Mouse (Mus musculus): Measurements from ENCODE around the gene Syap1. TPM values are rescaled to one million over a fixed set of nuclear protein-coding genes. Genes with fewer than 3 reads are reported as not detected.
"Not testable (repeated sequence)": the region's sequence is repeated elsewhere in the genome, so short reads cannot be mapped to it uniquely, and the experiment has no call there.

Gene Syap1
- polyA plus RNA-seq, 1 experiment from 2014 or later, result 31.4 TPM

- H3K9me3 ChIP-seq (ENCODE audit: control insufficient read depth, low read length), result no peaks in the 10 kb centered on the region
- no peaks in the 10 kb centered on the region for H3K27me3 ChIP-seq (replicated peaks; ENCODE audit: control insufficient read depth, insufficient read depth, low read length)
Observed at GRCm38 (mm10) chrX:162831542-162831941, 56.7 kb downstream of the Syap1 start.

GRCm38 (mm10) chrX:162831036-162831435 is 57.2 kb downstream of the Syap1 start:
- H3K9me3 ChIP-seq (ENCODE audit: control insufficient read depth, low read length), result no peaks in the 10 kb centered on the region
- H3K27me3 ChIP-seq (replicated peaks; ENCODE audit: control insufficient read depth, insufficient read depth, low read length), result no peaks in the 10 kb centered on the region
- H3K4me3 ChIP-seq (ENCODE audit: low read length), result no peak overlapping the region
- no peaks in the 10 kb centered on the region for H3K4me1 ChIP-seq (ENCODE audit: control insufficient read depth, insufficient read depth, low read depth, low read length)
- no peak for ATAC-seq
- H3K9ac ChIP-seq (ENCODE audit: low read depth, low read length), result no peak overlapping the region
- H3K27ac ChIP-seq (ENCODE audit: low read depth, low read length), result no peak overlapping the region
- no peaks in the 10 kb centered on the region for H3K36me3 ChIP-seq (ENCODE audit: control insufficient read depth, insufficient read depth, low read length)
- 5% methylated on average over 1 of the region's 1 CpGs for WGBS
- no peak overlapping the region for H3K4me2 ChIP-seq (ENCODE audit: low read length)

More at GRCm38 (mm10) chrX:162831542-162831941, 56.7 kb downstream of the Syap1 start:
- Histone ChIP-seq H3K4me1 (ENCODE audit: control insufficient read depth, insufficient read depth, low read depth, low read length) (no peaks in the 10 kb centered on the region), H3K4me2 (ENCODE audit: low read length) (no peak overlapping the region), H3K9ac (ENCODE audit: low read depth, low read length) (no peak overlapping the region), H3K36me3 (ENCODE audit: control insufficient read depth, insufficient read depth, low read length) (no peaks in the 10 kb centered on the region), H3K4me3 (ENCODE audit: low read length) (no peak overlapping the region), H3K27ac (ENCODE audit: low read depth, low read length) (no peak overlapping the region)
- no peak for ATAC-seq
- WGBS, result 69% methylated on average over 1 of the region's 1 CpGs

GRCm38 (mm10) chrX:162830313-162830712 is 57.9 kb downstream of the Syap1 start:
- not testable (repeated sequence) for H3K27me3 ChIP-seq (replicated peaks; ENCODE audit: control insufficient read depth, insufficient read depth, low read length); H3K9ac ChIP-seq (ENCODE audit: low read depth, low read length); H3K4me2 ChIP-seq (ENCODE audit: low read length); H3K4me1 ChIP-seq (ENCODE audit: control insufficient read depth, insufficient read depth, low read depth, low read length); ATAC-seq; H3K9me3 ChIP-seq (ENCODE audit: control insufficient read depth, low read length); H3K4me3 ChIP-seq (ENCODE audit: low read length); H3K36me3 ChIP-seq (ENCODE audit: control insufficient read depth, insufficient read depth, low read length); H3K27ac ChIP-seq (ENCODE audit: low read depth, low read length)
- 63% methylated on average over 2 of the region's 2 CpGs for WGBS

GRCm38 (mm10) chrX:162829741-162830140 is 58.5 kb downstream of the Syap1 start:
- no peaks in the 10 kb centered on the region for H3K9me3 ChIP-seq (ENCODE audit: control insufficient read depth, low read length)
- peak overlapping the region; percentile 58 for H3K4me3 ChIP-seq (ENCODE audit: low read length)
- H3K27me3 ChIP-seq (replicated peaks; ENCODE audit: control insufficient read depth, insufficient read depth, low read length), result no peaks in the 10 kb centered on the region
- no peaks in the 10 kb centered on the region for H3K36me3 ChIP-seq (ENCODE audit: control insufficient read depth, insufficient read depth, low read length)
- H3K4me1 ChIP-seq (ENCODE audit: control insufficient read depth, insufficient read depth, low read depth, low read length), result no peaks in the 10 kb centered on the region
- peak overlapping the region; percentile 39 for H3K4me2 ChIP-seq (ENCODE audit: low read length)
- ATAC-seq, result no peak
- no peak overlapping the region for H3K27ac ChIP-seq (ENCODE audit: low read depth, low read length)
- H3K9ac ChIP-seq (ENCODE audit: low read depth, low read length), result no peak overlapping the region
- 45% methylated on average over 5 of the region's 5 CpGs for WGBS

- Histone ChIP-seq H3K9ac (ENCODE audit: low read depth, low read length) (peak within 1 kb of the TSS; percentile 66), H3K9me3 (ENCODE audit: control insufficient read depth, low read length) (no peaks in the 10 kb centered on the region), H3K27ac (ENCODE audit: low read depth, low read length) (0 out of 2 replicates have a peak within 1 kb of the TSS, but pooled peaks have one; percentile 39), H3K4me1 (ENCODE audit: control insufficient read depth, insufficient read depth, low read depth, low read length) (no peaks in the 10 kb centered on the region), H3K4me3 (ENCODE audit: low read length) (peak within 1 kb of the TSS; percentile 58), H3K4me2 (ENCODE audit: low read length) (peak within 1 kb of the TSS; percentile 56), H3K36me3 (ENCODE audit: control insufficient read depth, insufficient read depth, low read length) (no peaks in the 10 kb centered on the region), H3K27me3 (replicated peaks; ENCODE audit: control insufficient read depth, insufficient read depth, low read length) (no peaks in the 10 kb centered on the region)
- WGBS, result 23% methylated on average over 37 of the region's 37 CpGs
- peak; percentile 100 for ATAC-seq
Observed at GRCm38 (mm10) chrX:162829203-162829708, 59.0 kb downstream of the Syap1 start, which contains the start of gene Txlng. Txlng (minus strand) TSS chrX:162829454.

GRCm38 (mm10) chrX:162828783-162829182 is 59.5 kb downstream of the Syap1 start:
- H3K27me3 ChIP-seq (replicated peaks; ENCODE audit: control insufficient read depth, insufficient read depth, low read length), result no peaks in the 10 kb centered on the region
- peak; percentile 41 for ATAC-seq
- 0 out of 2 replicates have a peak overlapping the region, but pooled peaks have one; percentile 39 for H3K27ac ChIP-seq (ENCODE audit: low read depth, low read length)
- H3K36me3 ChIP-seq (ENCODE audit: control insufficient read depth, insufficient read depth, low read length), result no peaks in the 10 kb centered on the region
- H3K4me3 ChIP-seq (ENCODE audit: low read length), result peak overlapping the region; percentile 58
- H3K4me1 ChIP-seq (ENCODE audit: control insufficient read depth, insufficient read depth, low read depth, low read length), result no peaks in the 10 kb centered on the region
- H3K4me2 ChIP-seq (ENCODE audit: low read length), result peak overlapping the region; percentile 56
- WGBS, result 22% methylated on average over 14 of the region's 20 CpGs
- H3K9ac ChIP-seq (ENCODE audit: low read depth, low read length), result peak overlapping the region; percentile 66
- no peaks in the 10 kb centered on the region for H3K9me3 ChIP-seq (ENCODE audit: control insufficient read depth, low read length)

- 42% methylated on average over 6 of the region's 6 CpGs for WGBS
- no peaks in the 10 kb centered on the region for H3K4me1 ChIP-seq (ENCODE audit: control insufficient read depth, insufficient read depth, low read depth, low read length)
- peak overlapping the region; percentile 56 for H3K4me2 ChIP-seq (ENCODE audit: low read length)
- H3K4me3 ChIP-seq (ENCODE audit: low read length), result peak overlapping the region; percentile 58
- no peaks in the 10 kb centered on the region for H3K9me3 ChIP-seq (ENCODE audit: control insufficient read depth, low read length)
- no peak for ATAC-seq
- H3K9ac ChIP-seq (ENCODE audit: low read depth, low read length), result peak overlapping the region; percentile 66
- H3K36me3 ChIP-seq (ENCODE audit: control insufficient read depth, insufficient read depth, low read length), result no peaks in the 10 kb centered on the region
- no peaks in the 10 kb centered on the region for H3K27me3 ChIP-seq (replicated peaks; ENCODE audit: control insufficient read depth, insufficient read depth, low read length)
- H3K27ac ChIP-seq (ENCODE audit: low read depth, low read length), result no peak overlapping the region
Observed at GRCm38 (mm10) chrX:162828016-162828415, 60.2 kb downstream of the Syap1 start.

MicroRNAs encoded within 50 kb of the gene (microRNA counts, 519-probe panel; counts per million panel counts)
- 2,262 counts per million, percentile 49 among the panel's probes with 10 or more counts for microRNA mmu-miR-3473

Small RNA genes lying within 50 kb of the gene (microRNA-seq; reads per million reads assigned to microRNA genes)
- gene Mir3473a, result not detected

Other genes starting within 250 kb of the Syap1 start
- gene Reps2, start 244.8 kb downstream of the Syap1 start, polyA plus RNA-seq (2015; fragmentation: Nextera tagmentation; extraction: Ambion mirVana), result 2.6 and 3.3 TPM in 2 replicates
- 247 and 258 TPM in 2 replicates for gene Rbbp7, start 128.0 kb downstream of the Syap1 start, polyA plus RNA-seq (2015; fragmentation: Nextera tagmentation; extraction: Ambion mirVana)
- gene Txlng, start 59.0 kb downstream of the Syap1 start, polyA plus RNA-seq (2015; fragmentation: Nextera tagmentation; extraction: Ambion mirVana), result 11.8 and 12.3 TPM in 2 replicates
- gene Ctps2, start 12.8 kb upstream of the Syap1 start, polyA plus RNA-seq (2015; fragmentation: Nextera tagmentation; extraction: Ambion mirVana), result 91.1 and 99.1 TPM in 2 replicates
- 0.62 and 1.7 TPM in 2 replicates for gene S100g, start 76.2 kb upstream of the Syap1 start, polyA plus RNA-seq (2015; fragmentation: Nextera tagmentation; extraction: Ambion mirVana)

Data from hindbrain, embryonic 16.5 days (tissue).